In the genomic region with DNA sequence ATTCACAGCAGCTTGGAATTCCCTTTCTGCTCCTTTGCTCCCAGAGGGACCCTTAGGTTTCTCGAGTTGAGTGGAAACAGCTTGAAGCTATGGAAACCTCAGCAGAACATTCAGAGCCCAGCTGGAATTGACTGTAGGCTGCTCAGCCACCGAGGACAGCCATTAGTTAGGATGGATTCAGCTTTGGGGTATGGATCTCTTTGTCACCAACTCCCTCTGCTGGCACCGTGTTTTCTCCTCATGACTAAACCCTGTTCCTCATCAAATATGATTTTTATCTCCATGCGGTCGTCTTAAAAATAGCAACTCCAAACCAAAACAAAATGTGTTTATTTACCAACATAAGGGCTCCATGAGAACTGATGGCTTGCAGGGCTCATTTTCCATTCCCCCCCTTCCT, we compare ENCODE assay signal across 10 mouse cellular contexts.
DNase-seq lines count a peak whose midpoint lies in the region; ATAC-seq lines count a peak whose summit lies in the region.
"Had no signal": no experiment of that assay in that cellular context is flagged by ENCODE, and none has a peak within 500 bp of the region (broad histone marks: within the 10 kb centered on the region; RNA-seq: fewer than 3 reads in every experiment).

No protein-coding gene starts in this region.

- no peak for ATAC-seq in embryonic facial prominence, embryonic 13.5 days (ENCODE audit: insufficient number of reproducible peaks, insufficient read depth, low FRiP score, low TSS enrichment, low read depth)
- ATAC-seq in forebrain, embryonic 11.5 days (replicated peaks; ENCODE audit: low FRiP score) = no peak

- WGBS in embryonic facial prominence, embryonic 13.5 days = 28% methylated on average over 5 of the region's 5 CpGs
- 71% methylated on average over 5 of the region's 5 CpGs for WGBS in forebrain, embryonic 11.5 days

- H3K27me3 ChIP-seq in embryonic facial prominence, embryonic 13.5 days = no peaks in the 10 kb centered on the region
- H3K27me3 ChIP-seq in forebrain, embryonic 11.5 days (ENCODE audit: control insufficient read depth, insufficient read depth, low read length) = no peaks in the 10 kb centered on the region
- H3K27me3 ChIP-seq: megakaryocyte, embryonic 14.5 days had no signal

- H3K4me1 ChIP-seq in embryonic facial prominence, embryonic 13.5 days = peaks cover 20% of the 10 kb centered on the region
- no peaks in the 10 kb centered on the region for H3K4me1 ChIP-seq in forebrain, embryonic 11.5 days (replicated peaks; ENCODE audit: control insufficient read depth, insufficient read depth, low read length)
- H3K4me1 ChIP-seq: megakaryocyte, embryonic 14.5 days had no signal

- no peak overlapping the region for H3K4me3 ChIP-seq in embryonic facial prominence, embryonic 13.5 days
- H3K4me3 ChIP-seq in forebrain, embryonic 11.5 days (ENCODE audit: low read depth, low read length) = no peak overlapping the region
- H3K4me3 ChIP-seq: erythroblast, embryonic 14.5 days; megakaryocyte, embryonic 14.5 days had no signal

- DNase-seq in kidney, adult 9 months = peak; percentile 9
- no peak for DNase-seq in kidney, adult 11 months
- peak; percentile 35 to 39 for DNase-seq in left cerebral cortex, adult 18-20 months (ENCODE audit: low spot score in 2 of 2)
- peak; percentile 15 for DNase-seq in right cerebral cortex, postnatal 25 days
- no peak for DNase-seq in Muller cell, postnatal 12 days (ENCODE audit: inconsistent ontology term)
- no peak for DNase-seq in forebrain, embryonic 11.5 days (ENCODE audit: low spot score)
- no peak for DNase-seq in yolk sac, embryonic 10.5 days (ENCODE audit: low spot score)

- no peaks in the 10 kb centered on the region for H3K36me3 ChIP-seq in embryonic facial prominence, embryonic 13.5 days
- no peaks in the 10 kb centered on the region for H3K36me3 ChIP-seq in forebrain, embryonic 11.5 days (ENCODE audit: control insufficient read depth, insufficient read depth, low read length)

- peak overlapping the region; percentile 48 for H3K27ac ChIP-seq in embryonic facial prominence, embryonic 13.5 days
- H3K27ac ChIP-seq in forebrain, embryonic 11.5 days (ENCODE audit: low read depth, low read length) = no peak overlapping the region

- H3K4me2 ChIP-seq in embryonic facial prominence, embryonic 13.5 days = peak overlapping the region; percentile 33
- no peak overlapping the region for H3K4me2 ChIP-seq in forebrain, embryonic 11.5 days (ENCODE audit: low read depth, low read length, severe bottlenecking)

- H3K9me3 ChIP-seq in embryonic facial prominence, embryonic 13.5 days = no peaks in the 10 kb centered on the region
- no peaks in the 10 kb centered on the region for H3K9me3 ChIP-seq in forebrain, embryonic 11.5 days (ENCODE audit: control insufficient read depth, low read length)

- no peak overlapping the region for H3K9ac ChIP-seq in embryonic facial prominence, embryonic 13.5 days
- H3K9ac ChIP-seq in forebrain, embryonic 11.5 days (ENCODE audit: low read length) = no peak overlapping the region

Comparison
In these comparisons a context has a peak if more than half of its experiments do, and no peak if none do; other contexts are left out.
1. DNase-seq: peak in kidney, adult 9 months (single experiment), left cerebral cortex, adult 18-20 months (2 of 2) and right cerebral cortex, postnatal 25 days (single experiment); none in kidney, adult 11 months (single experiment), Muller cell, postnatal 12 days (single experiment), forebrain, embryonic 11.5 days (single experiment) and yolk sac, embryonic 10.5 days (single experiment).